Mouse (Mus musculus): ENCODE data around the gene Sort1.
"Not testable (repeated sequence)": the region's sequence is repeated elsewhere in the genome, so short reads cannot be mapped to it uniquely, and the experiment has no call there.

Gene Sort1

GRCm38 (mm10) chr3:108283781-108284601, at the start of gene Sort1:
Gene Sort1, plus strand, starts transcription at chr3:108284082.
- peak; percentile 91 to 94 for DNase-seq (ENCODE audit: inconsistent age in 2 of 2, low spot score in 1 of 2)

DNA sequence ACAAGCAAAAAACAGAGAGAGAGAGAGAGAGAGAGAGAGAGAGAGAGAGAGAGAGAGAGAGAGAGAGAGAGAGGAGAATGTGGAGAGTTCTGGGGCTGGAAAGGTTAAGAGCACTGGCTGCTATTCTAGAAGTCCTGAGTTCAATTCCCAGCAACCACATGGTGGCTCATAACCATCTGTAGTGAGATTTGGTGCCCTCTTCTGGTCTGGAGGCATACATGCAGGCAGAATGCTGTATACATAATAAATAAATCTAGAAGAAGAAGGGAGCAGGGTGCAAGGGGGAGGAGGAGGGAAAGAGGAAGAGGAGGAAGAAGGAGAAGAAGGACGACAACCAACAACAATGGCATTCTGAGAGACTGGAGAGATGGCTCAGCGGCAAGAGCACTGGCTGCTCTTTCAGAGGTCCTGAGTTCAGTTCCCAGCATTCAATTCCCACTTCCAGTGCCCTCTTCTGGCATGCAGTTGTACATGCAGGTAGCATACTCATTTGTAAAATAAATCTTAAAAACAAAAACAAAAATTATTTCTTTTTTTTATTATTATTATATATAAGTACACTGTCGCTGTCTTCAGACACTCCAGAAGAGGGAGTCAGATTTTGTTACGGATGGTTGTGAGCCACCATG, 46.3 kb upstream of the Sort1 start:
- DNase-seq (ENCODE audit: inconsistent age in 2 of 2, low spot score in 1 of 2) = not testable (repeated sequence)

GRCm38 (mm10) chr3:108241243-108241839, 42.5 kb upstream of the Sort1 start:
- DNase-seq (ENCODE audit: inconsistent age in 2 of 2, low spot score in 1 of 2) = no peak

DNA sequence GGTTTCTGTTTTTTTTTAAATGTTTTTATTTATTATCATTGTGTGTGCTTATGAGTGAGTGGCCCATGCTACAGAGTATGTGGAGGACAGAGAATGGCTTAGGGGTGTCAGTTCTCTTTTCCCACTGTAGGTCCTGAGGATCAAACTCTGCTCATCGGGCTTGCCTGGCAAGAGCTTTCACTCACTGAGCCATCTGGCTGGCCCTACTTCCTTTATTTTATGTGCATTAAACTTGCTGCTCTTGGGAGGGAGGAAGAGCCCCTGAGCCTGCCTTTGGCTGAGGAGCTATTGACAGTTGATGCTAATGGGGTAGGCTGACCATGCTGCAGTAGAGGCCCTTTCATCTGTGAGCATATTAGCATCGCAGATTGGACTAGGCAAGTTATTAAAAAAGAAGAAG, 37.0 kb upstream of the Sort1 start:
- no peak for DNase-seq (ENCODE audit: inconsistent age in 2 of 2, low spot score in 1 of 2)

DNA sequence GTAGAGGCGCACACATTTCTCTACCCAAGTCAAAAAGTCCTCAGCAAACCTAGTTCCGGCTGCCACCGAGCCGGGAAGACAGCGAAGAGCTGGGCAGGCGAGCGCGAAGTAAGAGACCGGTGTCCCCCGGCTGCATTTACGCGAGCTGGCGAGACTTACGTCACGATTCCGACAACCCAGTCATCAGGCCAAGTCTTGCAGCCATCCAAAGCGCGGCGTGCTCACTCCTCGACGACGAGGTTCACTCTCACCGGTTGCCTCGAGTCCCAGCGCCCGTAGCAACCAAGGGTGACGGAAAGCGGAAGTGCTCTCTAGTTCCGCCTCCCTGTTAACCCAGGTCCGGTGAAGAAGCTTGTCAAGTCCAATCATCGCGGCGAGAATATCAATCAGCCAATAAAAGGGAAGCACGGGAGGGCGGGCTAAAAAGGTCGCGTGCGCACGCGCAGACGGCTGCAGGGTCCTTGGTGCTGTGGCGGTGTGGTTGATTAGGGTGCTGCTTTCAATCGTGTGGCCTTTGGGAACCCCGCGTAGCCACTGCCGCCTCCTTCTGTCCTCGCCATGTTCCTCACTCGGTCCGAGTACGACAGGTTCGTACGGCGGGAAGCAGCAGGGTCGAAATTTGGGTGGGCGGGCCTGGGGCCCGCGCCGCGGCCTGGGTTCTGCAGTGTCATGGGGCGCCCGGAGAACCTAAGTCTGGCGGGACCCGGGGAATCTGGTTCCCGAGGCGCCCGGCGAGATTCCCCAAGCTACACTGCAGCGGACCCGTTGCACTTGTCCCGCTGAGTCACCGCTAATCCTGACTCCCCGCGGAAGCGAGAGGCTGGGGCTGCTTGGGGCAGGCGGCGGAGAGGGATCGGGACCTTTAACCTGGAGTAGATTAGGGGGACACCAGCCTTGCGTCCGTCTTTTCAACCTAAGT, 26.9 kb upstream of the Sort1 start, which contains the start of gene Psma5:
Psma5 (plus strand) TSS at position 208 of the 919 bp plus-strand sequence.
- peak; percentile 96 to 99 for DNase-seq (ENCODE audit: inconsistent age in 2 of 2, low spot score in 1 of 2)

DNA sequence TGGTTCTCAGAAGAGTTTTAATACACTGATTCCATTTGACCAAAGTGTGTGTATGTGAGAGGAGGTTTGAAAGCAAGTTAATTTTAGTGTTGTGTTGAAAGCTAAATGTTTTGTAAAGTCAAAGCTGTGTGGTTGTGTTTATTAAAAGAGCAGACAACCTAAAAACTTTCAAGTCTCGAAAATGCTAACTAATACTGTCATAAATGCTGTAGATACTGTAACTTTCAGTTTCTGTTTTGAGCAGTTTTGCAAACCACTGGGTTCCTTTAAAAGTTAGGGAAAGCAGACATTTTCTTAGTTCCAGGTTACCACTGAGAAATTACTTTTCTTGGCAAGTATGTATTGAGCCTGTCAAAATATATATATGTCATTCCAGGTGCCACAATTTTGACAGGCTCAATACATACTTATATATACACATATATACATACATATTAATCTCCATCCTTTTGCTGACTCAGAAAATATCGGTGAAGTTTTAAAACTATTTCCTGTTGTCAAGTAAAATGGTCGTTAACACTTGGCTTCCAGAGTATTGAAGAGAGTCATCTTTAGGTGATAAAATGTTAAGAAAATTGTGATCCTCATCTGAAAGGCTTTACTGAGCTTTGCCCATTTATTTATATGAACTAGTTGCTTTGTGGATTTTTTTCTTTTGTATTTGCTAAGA, 25.9 kb upstream of the Sort1 start:
- DNase-seq (ENCODE audit: inconsistent age in 2 of 2, low spot score in 1 of 2) = no peak

GRCm38 (mm10) chr3:108259319-108259718, 24.6 kb upstream of the Sort1 start:
- peak in 1 of 2 experiments; percentile 28 for DNase-seq (ENCODE audit: inconsistent age in 2 of 2, low spot score in 1 of 2)

DNA sequence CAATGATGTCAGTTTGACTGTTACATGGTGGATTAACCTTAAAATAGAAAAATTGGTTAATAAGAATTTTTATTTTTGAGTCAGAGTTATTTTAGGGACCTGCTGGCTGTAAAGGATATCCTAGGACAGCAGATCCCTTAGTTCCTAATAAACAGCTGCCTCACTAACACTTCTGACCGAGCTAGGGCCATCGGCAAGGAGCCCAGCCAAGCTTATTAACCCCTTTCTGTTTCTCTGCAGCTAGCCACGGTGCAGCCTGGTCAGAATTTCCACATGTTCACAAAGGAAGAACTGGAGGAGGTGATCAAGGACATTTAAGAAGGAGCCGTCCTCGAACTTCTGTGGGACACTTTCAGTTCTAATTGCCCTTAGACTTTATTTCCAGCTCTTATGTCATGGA, 4.4 kb upstream of the Sort1 start:
- peak in 1 of 2 experiments; percentile 17 for DNase-seq (ENCODE audit: inconsistent age in 2 of 2, low spot score in 1 of 2)

DNA sequence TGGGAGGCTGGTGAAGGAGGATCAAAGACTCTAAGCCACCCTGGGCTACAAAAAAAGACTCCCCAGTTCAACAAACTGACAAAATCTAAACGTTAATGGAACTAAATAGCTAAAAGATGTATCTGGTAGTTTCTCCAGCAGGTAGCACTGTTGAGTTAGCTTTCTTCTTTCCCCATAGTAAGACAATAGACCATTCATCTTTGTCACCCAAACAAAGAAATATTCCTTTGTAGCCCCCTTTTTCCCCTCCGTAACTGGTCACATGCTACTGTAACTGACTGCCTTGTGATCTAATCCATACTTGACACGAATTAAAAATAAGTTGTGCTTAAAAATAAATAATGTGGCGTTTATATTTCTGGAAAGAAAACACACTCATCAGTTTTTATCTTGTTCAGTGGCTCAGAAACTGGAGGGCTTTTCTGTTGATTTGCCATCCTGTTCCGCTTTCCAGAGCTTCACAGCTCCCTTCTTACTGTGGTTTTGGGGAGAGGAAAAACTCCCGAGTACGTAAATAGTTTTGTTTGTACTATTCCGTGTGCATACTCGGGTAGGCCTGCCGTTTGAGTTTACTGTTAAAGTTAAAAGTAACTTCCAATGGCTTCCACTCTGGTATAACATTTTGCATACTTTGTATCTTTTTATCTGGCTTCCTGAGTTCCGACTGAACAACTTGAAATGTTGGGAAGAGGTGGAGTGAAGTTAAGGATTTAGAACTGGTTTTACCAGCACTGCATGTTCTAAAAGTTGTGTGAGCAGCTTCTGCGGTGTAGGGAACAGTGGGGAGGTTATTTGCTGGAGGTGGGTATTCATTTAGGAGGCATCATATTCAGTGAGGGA, 1.3 kb upstream of the Sort1 start:
- DNase-seq (ENCODE audit: inconsistent age in 2 of 2, low spot score in 1 of 2) = peak in 1 of 2 experiments; percentile 81

GRCm38 (mm10) chr3:108283241-108283561, 681 bp upstream of the Sort1 start:
- DNase-seq (ENCODE audit: inconsistent age in 2 of 2, low spot score in 1 of 2) = no peak

GRCm38 (mm10) chr3:108285078-108285711, 1.3 kb downstream of the Sort1 start:
- peak in 1 of 2 experiments; percentile 41 for DNase-seq (ENCODE audit: inconsistent age in 2 of 2, low spot score in 1 of 2)

GRCm38 (mm10) chr3:108286671-108287439, 3.0 kb downstream of the Sort1 start:
- no peak for DNase-seq (ENCODE audit: inconsistent age in 2 of 2, low spot score in 1 of 2)

DNA sequence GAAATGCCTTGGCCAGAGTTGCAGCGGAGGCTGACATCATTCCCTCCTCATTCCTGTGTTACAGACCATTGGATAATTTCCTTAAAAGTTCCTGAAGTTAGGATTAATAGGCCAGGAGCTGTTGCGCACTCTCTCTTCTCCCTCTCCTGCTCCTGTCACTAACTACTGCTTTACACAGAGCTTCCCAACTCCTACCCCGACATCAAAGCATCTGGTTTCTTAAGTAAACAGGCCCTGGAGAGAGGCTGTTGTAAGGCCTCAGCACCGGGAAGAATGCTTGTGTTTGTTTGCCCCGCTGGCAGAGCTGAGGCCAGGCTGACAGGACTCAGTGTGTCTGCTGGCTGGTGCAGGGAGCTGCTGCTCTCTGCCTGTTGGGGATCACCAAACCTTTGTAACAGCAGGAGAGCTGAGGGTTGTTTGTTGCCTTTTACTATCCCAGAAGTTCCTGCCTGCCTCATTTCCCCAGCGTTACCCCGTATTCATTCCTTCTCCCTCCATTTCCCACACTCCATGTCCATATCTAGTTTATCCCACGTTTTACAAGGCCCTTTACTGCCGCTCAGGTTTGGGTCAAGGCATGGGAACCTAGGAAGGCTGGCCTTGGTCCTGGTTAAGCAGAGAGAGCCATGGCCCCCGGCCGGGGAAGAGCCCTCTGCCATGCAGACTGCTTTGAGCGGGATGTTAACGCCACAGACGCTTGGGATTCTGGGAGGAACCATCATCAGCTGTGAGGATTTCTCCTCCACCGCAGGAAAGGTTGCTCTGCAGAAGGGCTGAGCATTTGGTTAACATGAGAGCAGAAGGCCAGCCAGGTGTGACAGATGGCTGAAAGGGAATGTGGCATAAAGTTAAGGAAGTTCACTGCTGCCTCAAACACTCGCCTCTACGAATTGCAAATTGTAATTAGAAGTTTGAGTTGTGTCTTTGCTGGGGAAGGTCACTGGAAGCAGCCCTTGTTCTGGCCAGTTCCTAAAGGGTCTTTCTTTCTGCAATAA, 4.2 kb downstream of the Sort1 start:
- DNase-seq (ENCODE audit: inconsistent age in 2 of 2, low spot score in 1 of 2) = peak in 1 of 2 experiments; percentile 35

DNA sequence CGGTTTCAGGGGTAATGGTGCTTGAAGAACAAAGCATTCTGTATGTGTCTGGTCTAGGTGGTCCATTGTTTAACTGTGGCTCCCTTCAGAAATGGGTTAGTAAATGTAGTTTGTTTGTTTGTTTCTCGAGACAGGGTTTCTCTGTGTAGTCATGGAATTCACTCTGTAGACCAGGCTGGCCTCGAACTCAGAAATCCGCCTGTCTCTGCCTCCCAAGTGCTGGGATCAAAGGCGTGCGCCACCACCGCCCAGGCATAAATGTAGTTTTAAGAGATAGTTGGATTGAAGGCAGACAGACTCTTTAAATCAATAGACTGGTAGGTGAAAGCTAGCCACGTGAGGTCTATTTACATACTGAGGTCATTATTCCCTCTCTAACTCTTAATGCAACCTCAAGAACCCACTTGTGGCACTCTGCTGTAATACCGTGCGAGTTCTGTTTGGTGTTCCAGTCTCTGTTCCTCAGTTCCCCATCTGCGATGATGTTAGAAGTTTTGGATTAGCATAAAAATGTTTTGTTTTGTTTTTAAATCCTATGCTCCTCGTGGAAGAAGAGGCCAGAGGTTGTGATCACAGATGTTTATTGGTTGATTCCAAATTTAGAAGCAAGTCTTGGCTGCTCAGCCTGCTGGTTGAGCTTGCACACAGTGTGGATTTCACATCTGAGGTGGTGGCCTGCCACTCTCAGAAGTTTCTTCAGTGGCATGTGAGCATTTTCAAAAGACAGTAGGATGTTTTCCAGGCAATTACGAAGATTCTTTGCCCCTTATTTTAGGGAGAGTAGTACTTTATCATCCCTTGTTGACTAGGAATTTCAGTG, 5.6 kb downstream of the Sort1 start:
- peak in 1 of 2 experiments; percentile 20 for DNase-seq (ENCODE audit: inconsistent age in 2 of 2, low spot score in 1 of 2)

- DNase-seq (ENCODE audit: inconsistent age in 2 of 2, low spot score in 1 of 2) = peak in 1 of 2 experiments; percentile 17
Observed at GRCm38 (mm10) chr3:108291036-108291799, 7.3 kb downstream of the Sort1 start.
